Mouse (Mus musculus): Measurements from ENCODE around the gene Grip1. TPM values are rescaled to one million over a fixed set of nuclear protein-coding genes. Genes with fewer than 3 reads are reported as not detected.

Grip1 gene
- polyA plus RNA-seq, 1 experiment from 2014 or later: 5.4 TPM

DNA sequence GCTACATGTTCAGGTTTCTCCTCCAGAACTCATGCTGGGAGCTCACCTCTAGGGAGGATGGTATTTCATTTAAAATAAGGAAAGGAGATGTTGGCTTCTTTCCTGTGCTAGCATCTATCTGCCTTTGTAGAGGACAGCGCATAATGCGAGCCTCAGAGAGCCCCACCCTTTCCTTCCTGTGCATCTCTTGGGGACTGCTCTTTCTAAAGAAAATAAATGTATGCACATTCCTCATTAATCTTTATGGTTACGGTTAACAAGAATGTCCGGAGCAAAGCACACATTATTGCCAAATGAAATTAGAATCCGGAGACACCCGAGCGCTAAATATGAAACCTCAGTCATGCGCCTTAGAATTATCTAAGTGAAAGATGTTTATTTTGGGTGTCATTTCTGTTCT is 490.3 kb downstream of the Grip1 start:
- Histone ChIP-seq H3K9me3 (ENCODE audit: control insufficient read depth, low read length) (no peaks in the 10 kb centered on the region), H3K4me3 (ENCODE audit: low read length) (no peak overlapping the region), H3K4me2 (replicated peaks; ENCODE audit: low read depth, low read length) (no peak overlapping the region), H3K27me3 (ENCODE audit: control insufficient read depth, insufficient read depth, low read length) (no peaks in the 10 kb centered on the region), H3K9ac (ENCODE audit: low read depth, low read length) (no peak overlapping the region), H3K36me3 (ENCODE audit: control insufficient read depth, insufficient read depth, low read length) (no peaks in the 10 kb centered on the region), H3K27ac (ENCODE audit: low read depth, low read length) (no peak overlapping the region), H3K4me1 (ENCODE audit: control insufficient read depth, insufficient read depth, low read length) (peaks cover 5% of the 10 kb centered on the region; the same call in 1 of the 2 replicates)
- 55% methylated on average over 8 of the region's 8 CpGs for WGBS
- ATAC-seq (ENCODE audit: low FRiP score, low TSS enrichment): no peak

- no peaks in the 10 kb centered on the region for H3K36me3 ChIP-seq (ENCODE audit: control insufficient read depth, insufficient read depth, low read length)
- no peak overlapping the region for H3K4me2 ChIP-seq (replicated peaks; ENCODE audit: low read depth, low read length)
- H3K4me1 ChIP-seq (ENCODE audit: control insufficient read depth, insufficient read depth, low read length): no peaks in the 10 kb centered on the region
- no peaks in the 10 kb centered on the region for H3K27me3 ChIP-seq (ENCODE audit: control insufficient read depth, insufficient read depth, low read length)
- H3K27ac ChIP-seq (ENCODE audit: low read depth, low read length): no peak overlapping the region
- H3K4me3 ChIP-seq (ENCODE audit: low read length): no peak overlapping the region
- no peak for ATAC-seq (ENCODE audit: low FRiP score, low TSS enrichment)
- no peaks in the 10 kb centered on the region for H3K9me3 ChIP-seq (ENCODE audit: control insufficient read depth, low read length)
- 77% methylated on average over 6 of the region's 6 CpGs for WGBS
- no peak overlapping the region for H3K9ac ChIP-seq (ENCODE audit: low read depth, low read length)
Observed at GRCm38 (mm10) chr10:119951460-119951859, 497.8 kb downstream of the Grip1 start.

DNA sequence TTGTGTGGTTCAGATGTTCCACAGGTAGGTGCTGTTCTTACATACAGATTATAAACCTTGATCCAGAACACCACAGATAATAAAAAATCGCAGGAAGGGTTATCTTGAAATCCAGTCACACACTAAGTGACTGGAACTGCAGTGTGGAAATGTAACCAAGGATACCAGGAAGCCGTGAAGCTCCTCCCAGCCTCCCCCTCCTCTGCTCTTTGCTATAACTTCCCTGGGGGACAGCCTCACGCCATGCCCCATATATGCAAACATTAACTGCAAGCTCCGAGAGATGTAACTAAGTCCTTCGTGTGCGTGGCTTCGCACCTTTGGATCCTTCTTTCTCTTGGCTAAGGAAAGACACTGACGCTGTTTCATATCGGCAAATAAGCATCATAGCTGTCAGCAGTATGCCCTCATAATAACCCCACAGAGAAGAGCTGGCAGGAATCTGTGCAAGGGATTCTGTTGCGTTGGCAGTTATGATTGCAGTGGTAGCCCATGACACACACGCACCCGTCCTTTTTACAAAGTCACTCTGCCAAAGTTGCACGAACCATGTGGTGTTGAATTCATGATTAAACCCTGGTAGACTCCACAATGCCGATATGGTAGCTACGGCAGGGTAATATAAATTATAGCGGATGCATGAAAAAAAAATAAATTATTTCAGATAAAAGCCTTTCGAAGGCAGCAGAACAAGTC is 503.8 kb downstream of the Grip1 start:
- WGBS: 80% methylated on average over 17 of the region's 17 CpGs
- H3K27ac ChIP-seq (ENCODE audit: low read depth, low read length): no peak overlapping the region
- H3K27me3 ChIP-seq (ENCODE audit: control insufficient read depth, insufficient read depth, low read length): no peaks in the 10 kb centered on the region
- H3K4me2 ChIP-seq (replicated peaks; ENCODE audit: low read depth, low read length): no peak overlapping the region
- H3K4me1 ChIP-seq (ENCODE audit: control insufficient read depth, insufficient read depth, low read length): no peaks in the 10 kb centered on the region
- ATAC-seq (ENCODE audit: low FRiP score, low TSS enrichment): no peak
- H3K9me3 ChIP-seq (ENCODE audit: control insufficient read depth, low read length): no peaks in the 10 kb centered on the region
- no peak overlapping the region for H3K4me3 ChIP-seq (ENCODE audit: low read length)
- H3K9ac ChIP-seq (ENCODE audit: low read depth, low read length): no peak overlapping the region
- H3K36me3 ChIP-seq (ENCODE audit: control insufficient read depth, insufficient read depth, low read length): no peaks in the 10 kb centered on the region

GRCm38 (mm10) chr10:119960915-119961314 is 507.3 kb downstream of the Grip1 start:
- Histone ChIP-seq H3K4me2 (replicated peaks; ENCODE audit: low read depth, low read length) (no peak overlapping the region), H3K4me3 (ENCODE audit: low read length) (no peak overlapping the region)
- 82% methylated on average over 3 of the region's 3 CpGs for WGBS

GRCm38 (mm10) chr10:119966321-119966720 is 512.7 kb downstream of the Grip1 start:
- ATAC-seq (ENCODE audit: low FRiP score, low TSS enrichment): no peak
- no peak overlapping the region for H3K27ac ChIP-seq (ENCODE audit: low read depth, low read length)
- no peak overlapping the region for H3K4me3 ChIP-seq (ENCODE audit: low read length)
- H3K9ac ChIP-seq (ENCODE audit: low read depth, low read length): no peak overlapping the region
- no peaks in the 10 kb centered on the region for H3K36me3 ChIP-seq (ENCODE audit: control insufficient read depth, insufficient read depth, low read length)
- H3K27me3 ChIP-seq (ENCODE audit: control insufficient read depth, insufficient read depth, low read length): no peaks in the 10 kb centered on the region
- H3K4me2 ChIP-seq (replicated peaks; ENCODE audit: low read depth, low read length): no peak overlapping the region
- H3K4me1 ChIP-seq (ENCODE audit: control insufficient read depth, insufficient read depth, low read length): no peaks in the 10 kb centered on the region
- no peaks in the 10 kb centered on the region for H3K9me3 ChIP-seq (ENCODE audit: control insufficient read depth, low read length)
- 66% methylated on average over 8 of the region's 8 CpGs for WGBS

More at GRCm38 (mm10) chr10:119960915-119961314, 507.3 kb downstream of the Grip1 start:
- Histone ChIP-seq H3K4me1 (ENCODE audit: control insufficient read depth, insufficient read depth, low read length) (no peaks in the 10 kb centered on the region), H3K9ac (ENCODE audit: low read depth, low read length) (no peak overlapping the region), H3K36me3 (ENCODE audit: control insufficient read depth, insufficient read depth, low read length) (no peaks in the 10 kb centered on the region), H3K9me3 (ENCODE audit: control insufficient read depth, low read length) (no peaks in the 10 kb centered on the region), H3K27me3 (ENCODE audit: control insufficient read depth, insufficient read depth, low read length) (no peaks in the 10 kb centered on the region), H3K27ac (ENCODE audit: low read depth, low read length) (no peak overlapping the region)
- no peak for ATAC-seq (ENCODE audit: low FRiP score, low TSS enrichment)

DNA sequence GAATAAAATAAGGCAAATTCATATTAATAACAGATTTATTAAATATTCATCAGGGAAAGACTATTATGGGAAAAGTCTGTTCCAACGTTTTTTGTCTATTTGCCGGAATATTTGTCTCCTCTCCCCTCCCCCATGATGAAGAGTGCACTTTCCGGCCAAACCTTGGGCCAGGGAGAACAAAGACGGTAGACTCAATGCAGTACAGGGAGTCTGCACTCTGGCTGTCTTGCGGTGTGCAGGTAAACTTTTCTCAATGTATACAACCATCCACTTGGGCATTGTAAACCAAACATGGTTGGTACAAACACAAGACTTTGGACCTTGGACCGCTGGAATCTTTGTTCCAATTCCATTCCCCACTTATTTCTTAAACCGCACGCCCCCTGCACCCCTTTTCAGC is 525.8 kb downstream of the Grip1 start:
- H3K4me1 ChIP-seq (ENCODE audit: control insufficient read depth, insufficient read depth, low read length): no peaks in the 10 kb centered on the region
- H3K36me3 ChIP-seq (ENCODE audit: control insufficient read depth, insufficient read depth, low read length): no peaks in the 10 kb centered on the region
- no peak overlapping the region for H3K4me2 ChIP-seq (replicated peaks; ENCODE audit: low read depth, low read length)
- H3K4me3 ChIP-seq (ENCODE audit: low read length): no peak overlapping the region
- H3K9me3 ChIP-seq (ENCODE audit: control insufficient read depth, low read length): no peaks in the 10 kb centered on the region
- no peak overlapping the region for H3K9ac ChIP-seq (ENCODE audit: low read depth, low read length)
- 74% methylated on average over 8 of the region's 8 CpGs for WGBS
- H3K27me3 ChIP-seq (ENCODE audit: control insufficient read depth, insufficient read depth, low read length): no peaks in the 10 kb centered on the region
- no peak for ATAC-seq (ENCODE audit: low FRiP score, low TSS enrichment)
- no peak overlapping the region for H3K27ac ChIP-seq (ENCODE audit: low read depth, low read length)

DNA sequence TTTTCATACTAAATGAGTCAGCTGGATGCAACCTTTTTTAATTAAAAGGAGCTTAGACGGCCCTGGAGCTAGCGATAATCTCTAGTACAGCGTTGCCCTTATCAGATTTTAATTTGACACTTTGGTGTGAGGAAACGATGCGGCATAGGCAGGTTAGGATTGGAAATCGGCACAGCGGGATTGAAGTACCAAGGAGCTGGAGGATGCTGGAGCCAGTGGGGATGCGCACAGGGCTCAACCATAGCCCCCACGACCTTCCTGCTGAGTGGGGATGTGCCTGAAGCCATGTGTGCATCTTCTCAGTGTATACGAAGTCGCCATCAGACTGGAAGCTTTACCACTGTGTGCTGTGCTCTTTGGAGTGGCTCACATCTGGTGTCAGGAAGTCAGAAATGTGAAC is 526.4 kb downstream of the Grip1 start:
- Histone ChIP-seq H3K4me3 (ENCODE audit: low read length) (no peak overlapping the region), H3K4me1 (ENCODE audit: control insufficient read depth, insufficient read depth, low read length) (no peaks in the 10 kb centered on the region), H3K27me3 (ENCODE audit: control insufficient read depth, insufficient read depth, low read length) (no peaks in the 10 kb centered on the region), H3K36me3 (ENCODE audit: control insufficient read depth, insufficient read depth, low read length) (no peaks in the 10 kb centered on the region), H3K27ac (ENCODE audit: low read depth, low read length) (no peak overlapping the region), H3K9ac (ENCODE audit: low read depth, low read length) (no peak overlapping the region), H3K9me3 (ENCODE audit: control insufficient read depth, low read length) (no peaks in the 10 kb centered on the region), H3K4me2 (replicated peaks; ENCODE audit: low read depth, low read length) (no peak overlapping the region)
- WGBS: 70% methylated on average over 11 of the region's 11 CpGs
- ATAC-seq (ENCODE audit: low FRiP score, low TSS enrichment): no peak

- Histone ChIP-seq H3K27ac (ENCODE audit: low read depth, low read length) (no peak overlapping the region), H3K9ac (ENCODE audit: low read depth, low read length) (no peak overlapping the region), H3K4me3 (ENCODE audit: low read length) (no peak overlapping the region), H3K27me3 (ENCODE audit: control insufficient read depth, insufficient read depth, low read length) (no peaks in the 10 kb centered on the region), H3K4me2 (replicated peaks; ENCODE audit: low read depth, low read length) (no peak overlapping the region), H3K36me3 (ENCODE audit: control insufficient read depth, insufficient read depth, low read length) (no peaks in the 10 kb centered on the region), H3K9me3 (ENCODE audit: control insufficient read depth, low read length) (no peaks in the 10 kb centered on the region), H3K4me1 (ENCODE audit: control insufficient read depth, insufficient read depth, low read length) (no peaks in the 10 kb centered on the region)
- ATAC-seq (ENCODE audit: low FRiP score, low TSS enrichment): no peak
- WGBS: 88% methylated on average over 9 of the region's 9 CpGs
Observed at GRCm38 (mm10) chr10:119984299-119984698, 530.7 kb downstream of the Grip1 start.

GRCm38 (mm10) chr10:119998475-119998874 is 544.8 kb downstream of the Grip1 start:
- Histone ChIP-seq H3K4me1 (ENCODE audit: control insufficient read depth, insufficient read depth, low read length) (no peaks in the 10 kb centered on the region), H3K9ac (ENCODE audit: low read depth, low read length) (no peak overlapping the region), H3K4me2 (replicated peaks; ENCODE audit: low read depth, low read length) (no peak overlapping the region), H3K9me3 (ENCODE audit: control insufficient read depth, low read length) (no peaks in the 10 kb centered on the region), H3K36me3 (ENCODE audit: control insufficient read depth, insufficient read depth, low read length) (no peaks in the 10 kb centered on the region), H3K27ac (ENCODE audit: low read depth, low read length) (no peak overlapping the region), H3K27me3 (ENCODE audit: control insufficient read depth, insufficient read depth, low read length) (no peaks in the 10 kb centered on the region), H3K4me3 (ENCODE audit: low read length) (no peak overlapping the region)
- 71% methylated on average over 4 of the region's 4 CpGs for WGBS
- no peak for ATAC-seq (ENCODE audit: low FRiP score, low TSS enrichment)

All from kidney, embryonic 14.5 days (tissue).